In genomic region chr17:30004203-30005102, GRCm38 (mm10) we compare ENCODE assay signal across 7 mouse cellular contexts. TPM values are rescaled to one million over a fixed set of nuclear protein-coding genes. Genes with fewer than 3 reads are reported as not detected.
DNase-seq lines count a peak whose midpoint lies in the region; ATAC-seq and TF ChIP-seq lines count a peak whose summit lies in the region.

Gene Zfand3 (plus strand): TSS chr17:30004733.

- no peaks in the 10 kb centered on the region for H3K9me3 ChIP-seq in embryonic facial prominence, embryonic 10.5 days
- no peaks in the 10 kb centered on the region for H3K9me3 ChIP-seq in intestine, postnatal 0 days (ENCODE audit: control insufficient read depth)
- no peaks in the 10 kb centered on the region for H3K9me3 ChIP-seq in midbrain, embryonic 12.5 days

- WGBS in embryonic facial prominence, embryonic 10.5 days: under 1% methylated on average over 89 of the region's 93 CpGs
- under 1% methylated on average over 73 of the region's 93 CpGs for WGBS in intestine, postnatal 0 days
- WGBS in midbrain, embryonic 12.5 days: under 1% methylated on average over 52 of the region's 93 CpGs
- under 1% methylated on average over 76 of the region's 93 CpGs for WGBS in small intestine, adult 2 months

- peak within 1 kb of the TSS; percentile 97 for H3K9ac ChIP-seq in intestine, postnatal 0 days (ENCODE audit: low read depth, low read length)
- H3K9ac ChIP-seq in midbrain, embryonic 12.5 days (replicated peaks): peak within 1 kb of the TSS; percentile 99

- H3K4me3 ChIP-seq in embryonic facial prominence, embryonic 10.5 days: peak within 1 kb of the TSS; percentile 98
- peak within 1 kb of the TSS; percentile 99 for H3K4me3 ChIP-seq in intestine, postnatal 0 days (ENCODE audit: low read depth, low read length)
- H3K4me3 ChIP-seq in midbrain, embryonic 12.5 days: peak within 1 kb of the TSS; percentile 100
- peak within 1 kb of the TSS; percentile 93 for H3K4me3 ChIP-seq in small intestine, adult 2 months (ENCODE audit: low read depth, low read length)

- DNase-seq in adrenal gland, postnatal 10 days: peak; percentile 97
- peak; percentile 97 for DNase-seq in embryonic facial prominence, embryonic 10.5 days (ENCODE audit: low spot score)
- no peak for DNase-seq in gonadal fat pad, adult 2 months (ENCODE audit: low read depth)
- DNase-seq in left cerebral cortex, postnatal 4 days: peak; percentile 97

- H3K27me3 ChIP-seq in embryonic facial prominence, embryonic 10.5 days (replicated peaks; ENCODE audit: low read depth, poor library complexity, severe bottlenecking): no peaks in the 10 kb centered on the region
- no peaks in the 10 kb centered on the region for H3K27me3 ChIP-seq in intestine, postnatal 0 days (replicated peaks; ENCODE audit: control insufficient read depth, insufficient read depth, low read length)
- H3K27me3 ChIP-seq in midbrain, embryonic 12.5 days: peaks cover 7% of the 10 kb centered on the region; the same call in 1 of the 2 replicates
- no peaks in the 10 kb centered on the region for H3K27me3 ChIP-seq in small intestine, adult 2 months (ENCODE audit: control insufficient read depth, insufficient read depth, low read length)

- peak within 1 kb of the TSS; percentile 71 for H3K4me2 ChIP-seq in intestine, postnatal 0 days (replicated peaks; ENCODE audit: low read depth)
- H3K4me2 ChIP-seq in midbrain, embryonic 12.5 days (replicated peaks): peak within 1 kb of the TSS; percentile 86

- intact Hi-C loops in left cerebral cortex, postnatal 4 days (cut with DNase I): loop anchor here (10.0 kb wide), 1 partner anchor 110 kb away; no protein-coding TSS in a partner anchor

- H3K27ac ChIP-seq in embryonic facial prominence, embryonic 10.5 days (replicated peaks): peak within 1 kb of the TSS; percentile 100
- H3K27ac ChIP-seq in intestine, postnatal 0 days (ENCODE audit: low read depth, low read length): peak within 1 kb of the TSS; percentile 98
- peak within 1 kb of the TSS; percentile 100 for H3K27ac ChIP-seq in midbrain, embryonic 12.5 days (replicated peaks)
- H3K27ac ChIP-seq in small intestine, adult 2 months (ENCODE audit: insufficient read depth, low read depth, low read length): peak within 1 kb of the TSS; percentile 99

- peaks cover 18% of the 10 kb centered on the region for H3K36me3 ChIP-seq in embryonic facial prominence, embryonic 10.5 days (replicated peaks)
- H3K36me3 ChIP-seq in intestine, postnatal 0 days (ENCODE audit: control insufficient read depth, insufficient read depth): no peaks in the 10 kb centered on the region
- H3K36me3 ChIP-seq in midbrain, embryonic 12.5 days: no peaks in the 10 kb centered on the region
- H3K36me3 ChIP-seq in small intestine, adult 2 months (ENCODE audit: control insufficient read depth, insufficient read depth, low read length): no peaks in the 10 kb centered on the region

- ATAC-seq in intestine, postnatal 0 days: peak; percentile 91
- peak; percentile 88 for ATAC-seq in midbrain, embryonic 12.5 days (ENCODE audit: low FRiP score, low read depth)

- peaks cover 39% of the 10 kb centered on the region for H3K4me1 ChIP-seq in embryonic facial prominence, embryonic 10.5 days
- peaks cover 15% of the 10 kb centered on the region for H3K4me1 ChIP-seq in intestine, postnatal 0 days (replicated peaks; ENCODE audit: control insufficient read depth, insufficient read depth, low read length)
- peaks cover 36% of the 10 kb centered on the region for H3K4me1 ChIP-seq in midbrain, embryonic 12.5 days
- peaks cover 19% of the 10 kb centered on the region; the same call in 1 of the 2 replicates for H3K4me1 ChIP-seq in small intestine, adult 2 months (ENCODE audit: control insufficient read depth, insufficient read depth, insufficient read length, low read length)

- TF ChIP-seq CTCF in intestine, postnatal 0 days (IDR thresholded peaks at IDR 0.05; ENCODE audit: low read depth): peak; percentile 8; the same call in 1 of the 2 replicates
- no peak for TF ChIP-seq CTCF in small intestine, adult 2 months (IDR thresholded peaks at IDR 0.05; ENCODE audit: extremely low read depth, insufficient read length, insufficient replicate concordance, low read depth, low read length)

- peak; percentile 72 for TF ChIP-seq POLR2A in small intestine, adult 2 months (IDR thresholded peaks at IDR 0.05; ENCODE audit: low read depth, low read length)

RNA-seq across cellular contexts. Expression of gene Zfand3, which starts in this region (rescaled TPM):
- 100 to 1,000 TPM; 110 to 117 TPM for total RNA-seq in adrenal gland, postnatal 10 days (2021)
- polyA plus RNA-seq in embryonic facial prominence, embryonic 10.5 days (2016; fragmentation: Nextera tagmentation; extraction: Ambion mirVana): 59.1 and 62.5 TPM in 2 replicates
- 143 and 166 TPM in 2 replicates for polyA plus RNA-seq in gonadal fat pad, adult 2 months (2012; rRNA removed)
- 38.0 and 40.5 TPM in 2 replicates for polyA plus RNA-seq in intestine, postnatal 0 days (2015; fragmentation: Nextera tagmentation; extraction: Ambion mirVana)
- total RNA-seq in left cerebral cortex, postnatal 4 days (2021): 100 to 1,000 TPM in 1 of 2 experiments, 10 to 100 TPM in 1; 95.4 to 103 TPM
- 83.1 and 91.5 TPM in 2 replicates for polyA plus RNA-seq in midbrain, embryonic 12.5 days (2016; fragmentation: Nextera tagmentation; extraction: Ambion mirVana)
- polyA plus RNA-seq in small intestine, adult 2 months (2012; rRNA removed): 33.3 and 58.6 TPM in 2 replicates
